Mouse (Mus musculus) adrenal gland (tissue): ENCODE data around the gene Krtap1-4.

ENCODE experiments used
- intact Hi-C: fragments of 180-260 bp; cut with DNase I; formaldehyde crosslinking; loops from one replicate; pipeline ENCODE4 v1.15.1; 2025

Krtap1-4 gene

GRCm38 (mm10) chr11:99556195-99556594, 27.3 kb downstream of the Krtap1-4 start:
- intact Hi-C loops: no loop called here

DNA sequence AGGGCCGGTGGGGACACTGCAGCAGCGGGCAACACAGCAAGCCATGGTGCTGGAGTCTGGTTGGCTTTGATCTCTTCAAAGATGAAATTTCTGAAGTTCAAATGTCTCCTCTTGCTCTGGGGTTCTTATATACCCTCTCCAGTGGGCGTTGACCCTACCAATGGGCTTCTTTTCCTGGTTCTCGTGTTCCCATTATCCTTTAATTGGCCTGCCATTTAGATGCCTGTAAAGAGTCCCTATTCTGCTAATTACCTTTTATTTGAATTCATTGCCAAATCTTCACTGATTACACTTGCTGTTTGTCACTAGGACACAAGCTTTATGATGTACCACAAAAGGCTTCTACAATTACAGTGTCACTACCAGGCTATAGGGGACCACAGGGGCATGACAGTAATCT, 32.7 kb downstream of the Krtap1-4 start, which contains the start of gene Krtap3-3:
Gene Krtap3-3 (minus strand): TSS at position 101 of the 400 bp plus-strand sequence.
- intact Hi-C loops: no loop called here

DNA sequence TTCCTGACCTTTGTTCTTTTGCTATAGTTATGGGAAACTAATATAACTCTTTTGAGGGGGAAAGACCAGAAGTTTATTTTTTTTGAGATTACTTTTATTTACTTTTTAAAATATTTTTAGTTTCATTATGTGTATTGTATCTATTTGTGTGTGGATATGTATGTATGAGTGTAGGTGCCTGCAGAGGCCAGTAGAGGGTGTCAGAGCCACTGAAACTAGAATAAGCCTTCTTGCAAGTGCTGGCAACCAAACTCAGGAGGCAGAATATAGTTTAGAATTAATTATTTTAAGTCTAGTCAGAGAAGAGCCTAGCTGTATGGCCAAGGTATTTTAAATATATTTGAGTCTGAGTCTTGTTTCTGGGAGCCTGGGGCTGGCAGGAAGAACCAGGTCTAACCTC, 35.6 kb downstream of the Krtap1-4 start:
- intact Hi-C loops: no loop called here

- intact Hi-C loops: no loop called here
Measured at GRCm38 (mm10) chr11:99539721-99540120, 43.7 kb downstream of the Krtap1-4 start.
